Mouse (Mus musculus): ENCODE measurements around the gene Myl4. TPM values are rescaled to one million over a fixed set of nuclear protein-coding genes. Genes with fewer than 3 reads are reported as not detected.

Gene Myl4
- polyA plus RNA-seq, 1 experiment from 2014 or later, result 1.1 TPM

DNA sequence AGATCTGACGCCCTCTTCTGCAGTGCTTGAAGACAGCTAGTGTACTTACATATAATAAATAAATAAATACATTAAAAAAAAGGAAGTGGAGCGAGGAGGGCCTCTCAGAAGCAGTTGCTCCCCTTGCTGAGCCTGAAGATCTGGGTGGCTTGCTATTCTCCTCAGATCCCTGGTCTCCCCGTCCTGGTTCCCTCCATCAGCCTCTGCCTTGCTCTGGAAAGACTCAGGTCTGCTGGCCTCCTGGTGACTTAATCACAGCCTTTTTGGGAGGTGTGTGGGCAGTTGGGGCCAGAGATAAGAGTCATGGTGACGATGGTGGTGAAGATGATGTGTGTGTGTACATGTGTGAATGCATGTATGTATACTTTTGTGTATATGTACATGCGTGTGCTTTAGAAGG lies 78.1 kb downstream of the Myl4 start:
- Histone ChIP-seq H3K9me3 (no peaks in the 10 kb centered on the region), H3K36me3 (replicated peaks) (no peaks in the 10 kb centered on the region), H3K27ac (replicated peaks) (no peak overlapping the region), H3K4me3 (no peak overlapping the region), H3K4me1 (peaks cover 34% of the 10 kb centered on the region), H3K27me3 (replicated peaks; ENCODE audit: low read depth, poor library complexity, severe bottlenecking) (no peaks in the 10 kb centered on the region)
- 88% methylated on average over 5 of the region's 5 CpGs for WGBS
- DNase-seq (ENCODE audit: low spot score), result no peak

GRCm38 (mm10) chr11:104630185-104630835 lies 79.8 kb downstream of the Myl4 start:
- no peak for DNase-seq (ENCODE audit: low spot score)
- H3K4me3 ChIP-seq, result no peak overlapping the region
- H3K4me1 ChIP-seq, result peaks cover 17% of the 10 kb centered on the region
- no peak overlapping the region for H3K27ac ChIP-seq (replicated peaks)
- H3K9me3 ChIP-seq, result no peaks in the 10 kb centered on the region
- H3K36me3 ChIP-seq (replicated peaks), result no peaks in the 10 kb centered on the region
- 80% methylated on average over 7 of the region's 7 CpGs for WGBS
- H3K27me3 ChIP-seq (replicated peaks; ENCODE audit: low read depth, poor library complexity, severe bottlenecking), result no peaks in the 10 kb centered on the region

GRCm38 (mm10) chr11:104631306-104631705 lies 80.8 kb downstream of the Myl4 start:
- Histone ChIP-seq H3K9me3 (no peaks in the 10 kb centered on the region), H3K4me3 (no peak overlapping the region), H3K27ac (replicated peaks) (no peak overlapping the region), H3K36me3 (replicated peaks) (no peaks in the 10 kb centered on the region), H3K4me1 (peaks cover 7% of the 10 kb centered on the region), H3K27me3 (replicated peaks; ENCODE audit: low read depth, poor library complexity, severe bottlenecking) (no peaks in the 10 kb centered on the region)
- DNase-seq (ENCODE audit: low spot score), result no peak
- 66% methylated on average over 1 of the region's 1 CpGs for WGBS

GRCm38 (mm10) chr11:104637010-104637409 lies 86.5 kb downstream of the Myl4 start:
- H3K36me3 ChIP-seq (replicated peaks), result no peaks in the 10 kb centered on the region
- peaks cover 18% of the 10 kb centered on the region for H3K4me1 ChIP-seq
- no peak overlapping the region for H3K4me3 ChIP-seq
- WGBS, result 93% methylated on average over 14 of the region's 14 CpGs
- no peaks in the 10 kb centered on the region for H3K9me3 ChIP-seq
- H3K27me3 ChIP-seq (replicated peaks; ENCODE audit: low read depth, poor library complexity, severe bottlenecking), result no peaks in the 10 kb centered on the region
- no peak for DNase-seq (ENCODE audit: low spot score)
- H3K27ac ChIP-seq (replicated peaks), result no peak overlapping the region

DNA sequence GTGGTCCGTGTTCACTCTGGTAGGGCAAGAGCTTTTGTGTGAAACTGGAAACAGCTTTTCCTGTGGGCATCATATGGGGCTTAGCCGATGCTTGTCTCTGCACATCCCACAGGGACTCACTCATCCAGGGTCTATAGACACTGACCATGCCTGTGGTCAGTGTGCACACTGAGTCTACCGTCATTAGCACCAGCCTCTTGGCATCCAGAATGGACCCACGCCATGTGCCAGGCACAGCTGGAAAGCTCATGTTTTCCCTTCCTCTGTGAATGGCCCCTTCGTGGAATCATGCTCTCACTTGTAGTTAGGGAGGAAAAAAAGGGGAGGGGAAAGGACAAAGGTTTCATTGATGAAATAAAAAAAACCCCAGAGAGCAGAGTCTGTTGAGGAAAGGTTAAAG lies 87.5 kb downstream of the Myl4 start:
- H3K4me3 ChIP-seq, result no peak overlapping the region
- H3K9me3 ChIP-seq, result no peaks in the 10 kb centered on the region
- no peak for DNase-seq (ENCODE audit: low spot score)
- peaks cover 18% of the 10 kb centered on the region for H3K4me1 ChIP-seq
- H3K27me3 ChIP-seq (replicated peaks; ENCODE audit: low read depth, poor library complexity, severe bottlenecking), result no peaks in the 10 kb centered on the region
- no peaks in the 10 kb centered on the region for H3K36me3 ChIP-seq (replicated peaks)
- 44% methylated on average over 5 of the region's 5 CpGs for WGBS
- H3K27ac ChIP-seq (replicated peaks), result no peak overlapping the region; the same call in 1 of the 2 replicates

GRCm38 (mm10) chr11:104638906-104639305 lies 88.4 kb downstream of the Myl4 start:
- Histone ChIP-seq H3K27me3 (replicated peaks; ENCODE audit: low read depth, poor library complexity, severe bottlenecking) (no peaks in the 10 kb centered on the region), H3K4me3 (no peak overlapping the region), H3K27ac (replicated peaks) (no peak overlapping the region), H3K9me3 (no peaks in the 10 kb centered on the region), H3K36me3 (replicated peaks) (no peaks in the 10 kb centered on the region), H3K4me1 (peaks cover 21% of the 10 kb centered on the region)
- 66% methylated on average over 2 of the region's 2 CpGs for WGBS
- no peak for DNase-seq (ENCODE audit: low spot score)

GRCm38 (mm10) chr11:104639634-104640033 lies 89.2 kb downstream of the Myl4 start:
- Histone ChIP-seq H3K9me3 (no peaks in the 10 kb centered on the region), H3K4me3 (no peak overlapping the region), H3K36me3 (replicated peaks) (no peaks in the 10 kb centered on the region), H3K27me3 (replicated peaks; ENCODE audit: low read depth, poor library complexity, severe bottlenecking) (no peaks in the 10 kb centered on the region), H3K4me1 (peaks cover 21% of the 10 kb centered on the region), H3K27ac (replicated peaks) (no peak overlapping the region)
- DNase-seq (ENCODE audit: low spot score), result no peak
- WGBS, result 86% methylated on average over 9 of the region's 9 CpGs

DNA sequence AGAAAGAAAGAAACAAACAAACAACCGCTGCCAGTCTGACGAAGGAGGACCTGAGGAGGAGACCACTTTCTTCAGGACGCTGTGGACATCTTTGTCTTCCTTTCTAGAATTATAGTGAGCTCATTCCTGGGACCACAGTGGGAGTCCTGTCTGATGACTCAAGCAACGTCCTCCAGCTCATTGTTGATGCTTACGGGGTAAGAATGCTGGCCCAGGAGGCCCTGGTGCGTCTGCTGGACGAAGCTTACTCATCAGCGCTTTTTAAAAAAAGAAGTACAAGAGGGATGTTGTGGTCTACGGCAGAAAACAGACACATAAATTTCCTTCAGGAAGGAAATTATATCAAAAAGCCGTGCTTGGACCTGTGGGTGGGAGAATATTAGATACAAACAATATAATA lies 90.4 kb downstream of the Myl4 start:
- no peaks in the 10 kb centered on the region for H3K27me3 ChIP-seq (replicated peaks; ENCODE audit: low read depth, poor library complexity, severe bottlenecking)
- H3K4me1 ChIP-seq, result peaks cover 21% of the 10 kb centered on the region
- 86% methylated on average over 10 of the region's 10 CpGs for WGBS
- no peaks in the 10 kb centered on the region for H3K9me3 ChIP-seq
- DNase-seq (ENCODE audit: low spot score), result no peak
- H3K27ac ChIP-seq (replicated peaks), result no peak overlapping the region
- H3K36me3 ChIP-seq (replicated peaks), result no peaks in the 10 kb centered on the region
- no peak overlapping the region for H3K4me3 ChIP-seq

DNA sequence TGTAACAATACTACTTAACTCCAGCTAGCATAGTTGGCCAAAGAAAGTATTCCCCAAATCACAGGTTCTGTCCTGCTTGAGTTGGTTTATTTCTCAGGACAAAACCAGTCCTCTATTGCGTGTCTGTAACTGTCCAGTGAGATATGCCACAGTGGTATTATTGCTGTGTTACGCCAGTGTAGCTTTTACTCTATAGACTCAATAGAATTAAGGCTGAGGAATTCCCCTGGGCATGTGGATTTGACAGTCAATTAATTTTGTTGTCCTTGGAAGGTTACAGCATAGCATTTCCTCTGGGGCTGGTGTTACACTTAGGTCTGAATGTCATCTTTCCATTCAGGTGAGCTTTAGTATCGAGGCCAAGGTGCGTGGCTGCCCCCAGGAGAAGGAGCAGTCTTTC lies 92.8 kb downstream of the Myl4 start:
- Histone ChIP-seq H3K9me3 (no peaks in the 10 kb centered on the region), H3K27me3 (replicated peaks; ENCODE audit: low read depth, poor library complexity, severe bottlenecking) (no peaks in the 10 kb centered on the region), H3K4me1 (peaks cover 29% of the 10 kb centered on the region), H3K4me3 (no peak overlapping the region), H3K36me3 (replicated peaks) (no peaks in the 10 kb centered on the region), H3K27ac (replicated peaks) (no peak overlapping the region)
- 84% methylated on average over 4 of the region's 4 CpGs for WGBS
- no peak for DNase-seq (ENCODE audit: low spot score)

Other genes with a start within 250 kb of the Myl4 start
- gene Kansl1, start 81.8 kb upstream of the Myl4 start, polyA plus RNA-seq (2016; fragmentation: Nextera tagmentation; extraction: Ambion mirVana), result 28.7 and 28.9 TPM in 2 replicates
- gene Cdc27, start within 50 bp of the Myl4 start, polyA plus RNA-seq (2016; fragmentation: Nextera tagmentation; extraction: Ambion mirVana), result 58.4 and 60.8 TPM in 2 replicates
- gene Itgb3, start 57.3 kb downstream of the Myl4 start, polyA plus RNA-seq (2016; fragmentation: Nextera tagmentation; extraction: Ambion mirVana), result 2.9 and 4.2 TPM in 2 replicates
- gene Gm11639, start 135.0 kb downstream of the Myl4 start, polyA plus RNA-seq (2016; fragmentation: Nextera tagmentation; extraction: Ambion mirVana), result not detected in 2 replicates